Mouse (Mus musculus) midbrain, embryonic 11.5 days (tissue): ENCODE data around the gene Abcc1. TPM values are rescaled to one million over a fixed set of nuclear protein-coding genes. Genes with fewer than 3 reads are reported as not detected.
A peak's percentile ranks its signal among the peaks of the same experiment; 100 is the strongest.

Experiments used
- ATAC-seq: fragments of 200-750 bp; cut with Nextera tagmentation; 2 replicates; pipeline ENCODE4 v1.8.0; 2017; ENCODE audit warnings: moderate TSS enrichment, moderate library complexity; ENCODE audit not compliant: low FRiP score
- DNase-seq: peaks from one replicate; pipeline ENCODE4 v3.0.0; 2015; ENCODE audit warnings: low spot score; ENCODE audit errors: missing footprints
- H3K27ac ChIP-seq: fragments of 300-500 bp; sonication (generic); 2 replicates; pipeline ENCODE4 v1.5.1; 2014; ENCODE audit warnings: low read depth, low read length
- H3K27me3 ChIP-seq: fragments of 300-500 bp; sonication (generic); 2 replicates; pipeline ENCODE4 v1.6.1; 2014; ENCODE audit warnings: mild to moderate bottlenecking, low read length, moderate library complexity, mixed read lengths; ENCODE audit not compliant: control insufficient read depth, insufficient read depth
- H3K36me3 ChIP-seq: fragments of 300-500 bp; sonication (generic); 2 replicates; pipeline ENCODE4 v1.6.1; 2014; ENCODE audit warnings: mild to moderate bottlenecking, low read length, moderate library complexity, mixed read lengths; ENCODE audit not compliant: control insufficient read depth, insufficient read depth
- H3K4me1 ChIP-seq: fragments of 300-500 bp; sonication (generic); 2 replicates; pipeline ENCODE4 v1.6.1; 2014; ENCODE audit warnings: low read length; ENCODE audit not compliant: control insufficient read depth, insufficient read depth
- H3K4me2 ChIP-seq: fragments of 300-500 bp; sonication (generic); 2 replicates; pipeline ENCODE4 v1.6.1; 2014; ENCODE audit warnings: mild to moderate bottlenecking, moderate library complexity
- H3K4me3 ChIP-seq: fragments of 300-500 bp; sonication (generic); 2 replicates; pipeline ENCODE4 v1.5.1; 2014; ENCODE audit warnings: low read depth, low read length
- H3K9ac ChIP-seq: fragments of 300-500 bp; sonication (generic); 2 replicates; pipeline ENCODE4 v1.6.1; 2014; ENCODE audit warnings: low read length
- H3K9me3 ChIP-seq: fragments of 300-500 bp; sonication (generic); 2 replicates; pipeline ENCODE4 v1.6.1; 2016; ENCODE audit warnings: low read length; ENCODE audit not compliant: control insufficient read depth
- WGBS: fragments of 180-500 bp; shearing (Covaris S2); extraction: QIAGEN DNeasy Blood & Tissue Kit; methylation state at CpG from one replicate; pipeline ENCODE4 v1.1.7; 2014; 5-methylcytosine and 5-hydroxymethylcytosine counted together
- polyA plus RNA-seq: library from polyadenylated mRNA; unstranded; fragments of >200 nt; fragmentation: Nextera tagmentation; extraction: Ambion mirVana; gene quantifications from 2 replicates; pipeline ENCODE4 v1.2.1, GENCODE M21; 2014

The Abcc1 gene
- polyA plus RNA-seq, 1 experiment from 2014 or later: 5.4 TPM

DNA sequence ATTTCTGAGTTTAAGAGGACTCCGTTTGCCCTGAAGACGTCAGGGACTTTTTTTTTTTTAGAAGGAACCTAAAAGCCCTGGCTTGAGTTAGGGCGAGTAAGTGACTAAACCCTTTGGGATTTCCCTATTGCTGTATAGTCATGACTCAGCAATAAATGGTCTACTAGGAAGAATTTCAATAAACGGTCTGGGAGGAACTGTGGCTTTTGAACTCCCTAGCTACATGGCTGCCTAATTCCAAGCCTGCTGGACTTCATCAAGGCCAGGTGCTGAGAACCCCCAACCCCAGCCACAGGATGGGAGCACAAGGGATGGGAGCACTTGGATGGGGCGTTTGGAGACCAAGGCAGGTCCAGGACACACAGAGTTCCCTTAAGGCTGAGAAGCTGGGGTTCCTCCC, 8.7 kb upstream of the Abcc1 start:
- Histone ChIP-seq H3K9me3 (no peaks in the 10 kb centered on the region), H3K4me3 (no peak overlapping the region), H3K4me2 (no peak overlapping the region), H3K36me3 (no peaks in the 10 kb centered on the region), H3K9ac (no peak overlapping the region), H3K27me3 (no peaks in the 10 kb centered on the region), H3K4me1 (no peaks in the 10 kb centered on the region), H3K27ac (no peak overlapping the region)
- WGBS: 76% methylated on average over 5 of the region's 5 CpGs
- peak; percentile 17 for DNase-seq
- no peak for ATAC-seq

DNA sequence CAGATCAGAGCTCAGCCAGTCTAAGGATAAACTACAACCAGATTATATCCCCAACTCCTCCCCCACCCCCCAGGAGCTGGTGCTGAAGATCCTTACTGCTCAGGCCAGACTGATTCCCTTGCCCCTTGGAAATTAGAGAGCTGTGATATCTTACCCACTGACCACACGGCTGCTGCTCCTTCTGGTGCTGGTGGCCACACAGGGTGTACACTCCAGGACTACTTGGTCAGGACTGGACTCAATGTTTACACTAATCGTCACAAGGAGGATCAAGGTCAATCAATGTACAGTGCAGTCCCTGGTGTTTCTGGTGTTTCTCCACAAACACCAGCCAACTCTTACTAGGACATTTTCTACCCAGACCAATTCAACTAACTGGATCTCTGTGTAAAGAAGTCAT, 3.5 kb upstream of the Abcc1 start:
- DNase-seq: no peak
- Histone ChIP-seq H3K9me3 (no peaks in the 10 kb centered on the region), H3K4me1 (peaks cover 7% of the 10 kb centered on the region; the same call in 1 of the 2 replicates), H3K9ac (no peak overlapping the region), H3K36me3 (no peaks in the 10 kb centered on the region), H3K27ac (no peak overlapping the region), H3K4me2 (no peak overlapping the region), H3K4me3 (no peak overlapping the region), H3K27me3 (no peaks in the 10 kb centered on the region)
- no peak for ATAC-seq
- 86% methylated on average over 2 of the region's 2 CpGs for WGBS

DNA sequence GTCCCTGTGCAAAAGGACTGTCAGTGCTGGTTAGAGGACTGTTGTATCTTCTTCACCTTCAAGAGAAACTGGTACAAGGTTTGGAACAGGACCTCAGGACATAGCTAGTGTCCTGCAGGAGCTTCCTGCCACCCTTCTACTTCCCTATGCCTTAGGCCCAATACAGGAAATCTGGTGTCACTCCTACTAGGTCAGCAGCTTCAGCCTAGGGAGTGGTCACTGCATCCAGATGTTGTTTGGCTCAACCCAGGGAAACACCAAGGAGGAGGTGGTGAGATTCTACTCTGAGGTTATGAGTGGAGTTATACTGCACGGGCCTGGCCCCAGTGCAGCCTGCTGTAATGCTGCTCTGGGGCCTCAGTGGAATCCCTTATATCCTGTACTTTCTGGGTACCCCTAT, 2.8 kb upstream of the Abcc1 start:
- H3K9me3 ChIP-seq: no peaks in the 10 kb centered on the region
- no peaks in the 10 kb centered on the region for H3K27me3 ChIP-seq
- H3K27ac ChIP-seq: no peak overlapping the region
- H3K4me3 ChIP-seq: no peak overlapping the region
- no peaks in the 10 kb centered on the region for H3K36me3 ChIP-seq
- H3K4me2 ChIP-seq: no peak overlapping the region
- ATAC-seq (no peak), DNase-seq (peak; percentile 41)
- peaks cover 7% of the 10 kb centered on the region; the same call in 1 of the 2 replicates for H3K4me1 ChIP-seq
- WGBS: 86% methylated on average over 1 of the region's 1 CpGs
- no peak overlapping the region for H3K9ac ChIP-seq

DNA sequence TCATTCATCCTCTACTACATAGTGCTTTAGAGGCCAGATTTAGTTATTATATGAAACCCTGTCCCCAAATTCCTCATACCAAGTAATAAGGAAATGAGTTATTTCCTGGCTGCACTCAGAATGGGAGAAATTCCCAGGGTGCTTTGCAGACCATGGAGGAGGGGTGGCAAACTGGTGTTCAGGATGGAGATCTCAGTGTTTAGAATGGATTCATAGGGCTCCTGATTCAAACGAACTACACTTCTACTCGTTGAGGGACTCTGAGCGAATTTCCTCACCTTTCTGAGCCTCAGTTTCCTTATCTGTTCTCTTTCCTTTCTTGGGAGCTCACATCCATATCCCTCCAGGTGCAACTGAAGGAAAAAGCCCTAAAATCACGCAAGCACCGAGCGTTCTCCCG, 427 bp upstream of the Abcc1 start:
- no peaks in the 10 kb centered on the region for H3K36me3 ChIP-seq
- H3K9ac ChIP-seq: peak overlapping the region; percentile 79
- no peak overlapping the region for H3K27ac ChIP-seq
- H3K27me3 ChIP-seq: no peaks in the 10 kb centered on the region
- H3K9me3 ChIP-seq: no peaks in the 10 kb centered on the region
- ATAC-seq (peak; percentile 41), DNase-seq (peak; percentile 90)
- peaks cover 7% of the 10 kb centered on the region; the same call in 1 of the 2 replicates for H3K4me1 ChIP-seq
- H3K4me3 ChIP-seq: peak overlapping the region; percentile 53
- WGBS: under 1% methylated on average over 7 of the region's 7 CpGs
- peak overlapping the region; percentile 71 for H3K4me2 ChIP-seq

DNA sequence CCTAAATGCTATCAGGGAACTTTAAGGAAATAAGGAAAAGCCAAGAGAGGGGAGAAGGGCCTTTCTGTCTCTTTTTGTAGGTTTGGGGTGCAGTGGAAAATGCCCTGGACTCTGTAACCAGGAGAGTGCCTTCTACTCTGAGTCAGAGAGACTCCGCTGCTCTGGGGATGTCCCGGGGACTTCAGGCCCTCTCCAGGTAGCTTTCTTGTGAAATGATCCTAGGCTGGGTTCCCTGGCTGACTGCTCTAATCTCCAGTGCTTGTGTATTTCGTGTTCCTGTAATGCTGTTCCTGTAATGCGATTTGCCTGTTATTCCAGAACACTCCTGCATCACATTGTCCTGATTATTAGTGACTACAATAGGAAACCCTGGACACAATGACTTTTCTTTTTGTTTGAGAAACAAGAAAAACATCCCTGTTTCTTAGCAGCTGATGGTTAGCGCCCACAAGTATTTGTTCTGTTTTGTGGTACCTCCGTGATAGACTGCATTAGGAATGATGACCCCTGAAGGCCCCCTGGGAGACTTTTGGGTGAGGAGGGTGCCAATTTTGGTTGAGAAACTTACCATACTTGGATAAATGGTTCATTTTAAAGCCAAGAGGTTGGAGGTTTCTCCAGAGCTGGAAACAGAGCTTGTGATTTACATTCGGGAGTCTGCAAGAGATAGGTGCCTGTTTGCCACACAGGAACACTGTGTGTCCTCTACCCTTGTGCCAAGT, 902 bp downstream of the Abcc1 start:
- H3K36me3 ChIP-seq: no peaks in the 10 kb centered on the region
- WGBS: 33% methylated on average over 7 of the region's 7 CpGs
- H3K4me1 ChIP-seq: peaks cover 7% of the 10 kb centered on the region; the same call in 1 of the 2 replicates
- H3K4me2 ChIP-seq: peak overlapping the region; percentile 71
- H3K9ac ChIP-seq: peak overlapping the region; percentile 79
- H3K4me3 ChIP-seq: peak overlapping the region; percentile 53
- H3K9me3 ChIP-seq: no peaks in the 10 kb centered on the region
- H3K27ac ChIP-seq: no peak overlapping the region
- ATAC-seq: no peak
- DNase-seq: no peak
- H3K27me3 ChIP-seq: no peaks in the 10 kb centered on the region

DNA sequence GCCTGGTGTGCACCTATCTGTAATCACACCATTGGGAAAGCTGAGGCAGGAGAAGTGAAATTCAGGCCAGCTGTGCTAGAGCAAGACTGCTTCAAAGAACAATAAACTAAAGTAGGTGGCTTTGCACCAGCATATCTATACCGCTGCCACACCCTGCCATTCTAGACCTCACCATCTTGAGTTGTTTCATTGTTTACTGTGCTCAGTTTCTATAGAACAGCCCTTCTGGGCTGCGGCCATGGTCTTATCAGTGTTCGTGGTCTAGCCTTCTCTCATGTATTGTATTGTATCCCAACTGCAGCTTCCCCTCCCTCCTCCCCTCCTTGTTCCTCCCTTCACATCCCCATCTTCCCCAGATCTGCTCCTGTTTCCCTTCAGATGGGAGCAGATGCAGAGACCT, 2.1 kb downstream of the Abcc1 start:
- 87% methylated on average over 3 of the region's 3 CpGs for WGBS

DNA sequence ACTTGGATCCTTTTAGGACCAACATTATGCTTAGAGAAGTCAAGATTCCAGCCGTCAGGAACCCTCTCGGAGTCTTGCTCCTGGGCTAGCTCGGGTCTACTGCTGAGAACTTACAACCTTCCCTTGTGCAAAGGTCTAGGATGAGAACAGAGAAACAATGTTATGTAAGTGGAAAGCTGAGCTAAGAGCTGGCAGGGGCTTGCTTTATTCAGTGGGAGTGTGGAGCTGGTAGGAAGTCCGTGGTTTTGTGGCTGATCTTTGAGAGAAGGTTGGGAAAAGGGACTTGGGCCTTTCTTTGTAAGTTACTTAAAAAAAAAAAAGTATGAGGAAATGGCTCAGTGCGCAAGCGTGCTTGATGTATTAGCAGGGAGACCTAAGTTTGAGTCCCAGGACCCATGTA, 2.7 kb downstream of the Abcc1 start:
- DNase-seq (peak; percentile 51), ATAC-seq (no peak)
- H3K4me1 ChIP-seq: peaks cover 7% of the 10 kb centered on the region; the same call in 1 of the 2 replicates
- no peak overlapping the region for H3K4me3 ChIP-seq
- H3K9ac ChIP-seq: no peak overlapping the region
- 96% methylated on average over 6 of the region's 6 CpGs for WGBS
- H3K27me3 ChIP-seq: no peaks in the 10 kb centered on the region
- no peak overlapping the region for H3K4me2 ChIP-seq
- H3K27ac ChIP-seq: no peak overlapping the region
- no peaks in the 10 kb centered on the region for H3K36me3 ChIP-seq
- H3K9me3 ChIP-seq: no peaks in the 10 kb centered on the region

More for the DNA sequence above, 2.1 kb downstream of the Abcc1 start:
- Histone ChIP-seq H3K4me3 (no peak overlapping the region), H3K9ac (no peak overlapping the region), H3K27ac (no peak overlapping the region), H3K4me2 (no peak overlapping the region), H3K36me3 (no peaks in the 10 kb centered on the region), H3K9me3 (no peaks in the 10 kb centered on the region), H3K4me1 (peaks cover 7% of the 10 kb centered on the region; the same call in 1 of the 2 replicates), H3K27me3 (no peaks in the 10 kb centered on the region)
- ATAC-seq (no peak), DNase-seq (peak; percentile 8)

DNA sequence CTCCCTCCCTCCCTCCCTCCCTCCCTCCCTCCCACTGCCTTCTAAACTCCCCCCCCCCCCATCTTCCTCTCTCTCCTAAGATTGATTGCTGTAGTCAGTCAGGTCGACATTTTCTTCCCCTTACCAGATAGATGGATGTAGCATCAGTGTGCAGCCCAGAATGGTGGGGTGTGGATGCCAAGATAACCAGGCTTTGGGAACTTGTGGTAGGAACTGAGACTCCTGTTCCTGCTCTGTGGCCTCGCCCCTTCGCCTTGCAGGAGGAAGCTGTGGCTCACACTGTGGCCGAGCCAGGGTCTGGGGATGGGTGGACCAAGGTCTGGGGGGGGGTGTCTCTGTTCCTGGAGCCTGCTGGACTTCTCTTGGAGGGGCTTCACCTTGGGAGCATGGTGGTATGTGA, 4.1 kb downstream of the Abcc1 start:
- no peaks in the 10 kb centered on the region for H3K27me3 ChIP-seq
- no peak for ATAC-seq
- no peaks in the 10 kb centered on the region for H3K36me3 ChIP-seq
- 87% methylated on average over 4 of the region's 4 CpGs for WGBS
- H3K27ac ChIP-seq: no peak overlapping the region
- no peaks in the 10 kb centered on the region for H3K9me3 ChIP-seq
- H3K4me3 ChIP-seq: no peak overlapping the region
- no peak overlapping the region for H3K9ac ChIP-seq
- peak; percentile 12 for DNase-seq
- H3K4me1 ChIP-seq: peaks cover 7% of the 10 kb centered on the region; the same call in 1 of the 2 replicates
- no peak overlapping the region for H3K4me2 ChIP-seq

DNA sequence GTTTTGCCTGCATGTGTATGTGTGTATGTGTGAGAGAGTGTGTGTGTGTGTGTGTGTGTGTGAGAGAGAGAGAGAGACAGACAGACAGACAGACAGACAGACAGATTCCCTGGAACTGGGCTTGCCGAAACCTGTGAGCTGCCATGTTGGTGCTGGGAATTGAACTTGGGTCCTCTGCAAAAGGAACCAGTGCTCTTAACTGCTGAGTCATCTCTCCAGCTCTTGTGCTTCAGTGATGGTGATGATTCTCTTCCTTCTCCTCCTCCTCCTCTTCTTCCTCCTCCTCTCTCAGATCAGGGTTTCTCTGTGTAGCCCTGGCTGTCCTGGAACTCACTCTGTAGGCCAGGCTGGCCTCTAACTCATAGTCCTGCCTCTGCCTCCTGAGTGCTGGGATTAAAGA, 4.7 kb downstream of the Abcc1 start:
- Histone ChIP-seq H3K9ac (no peak overlapping the region), H3K4me3 (no peak overlapping the region), H3K9me3 (no peaks in the 10 kb centered on the region), H3K27me3 (no peaks in the 10 kb centered on the region), H3K36me3 (no peaks in the 10 kb centered on the region), H3K4me2 (no peak overlapping the region), H3K4me1 (peaks cover 5% of the 10 kb centered on the region; the same call in 1 of the 2 replicates), H3K27ac (no peak overlapping the region)
- ATAC-seq (no peak), DNase-seq (peak; percentile 73)
- WGBS: 94% methylated on average over 1 of the region's 1 CpGs
